Mouse (Mus musculus) megakaryocyte-erythroid progenitor cell, adult 5 weeks (primary cell): ENCODE data around the gene Ctse. TPM values are rescaled to one million over a fixed set of nuclear protein-coding genes. Genes with fewer than 3 reads are reported as not detected.

Experiments
- polyA plus RNA-seq: library from polyadenylated mRNA; stranded (reverse); fragments of >175 nt; gene quantifications from 2 replicates; pipeline ENCODE4 v1.2.3, GENCODE M21; 2012

The Ctse gene
- polyA plus RNA-seq: 20.2 and 23.1 TPM in 2 replicates

DNA sequence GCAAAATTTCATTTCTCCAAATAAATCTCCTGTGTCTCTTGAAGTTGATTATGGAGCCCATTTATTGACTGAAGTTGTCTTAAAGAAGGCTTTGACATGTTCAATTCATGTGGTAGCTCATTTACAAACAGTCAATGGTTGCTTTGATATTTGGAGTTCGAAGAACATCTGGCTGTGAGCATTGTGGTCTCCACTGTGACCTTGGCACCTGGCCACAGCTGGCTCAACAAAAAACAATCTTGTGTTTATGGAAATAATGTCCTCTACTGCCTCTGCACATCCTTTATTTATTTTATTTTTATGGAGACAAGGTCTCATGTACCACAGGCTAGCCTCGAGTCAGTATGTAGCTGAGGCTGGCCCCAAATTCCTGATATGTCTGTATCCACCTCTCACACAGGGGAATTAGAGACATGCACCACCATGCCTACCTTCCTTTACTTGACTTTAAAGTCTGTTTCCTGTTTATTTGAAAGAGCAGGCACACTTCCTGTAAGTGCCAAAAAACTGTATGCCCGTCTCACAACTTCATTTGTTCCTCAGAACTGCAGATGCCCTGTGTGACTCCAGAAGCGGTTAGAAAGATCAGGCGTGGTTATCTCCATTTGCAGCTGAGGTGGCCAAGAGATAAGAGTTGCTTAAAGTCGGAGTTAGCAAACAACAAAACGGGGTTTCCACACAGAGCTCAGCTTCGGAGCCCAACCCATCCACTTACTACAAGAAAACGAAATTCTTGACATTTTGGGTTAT, at the start of gene Ctse:
Gene Ctse, plus strand, starts transcription at position 516 of the 750 bp plus-strand sequence.

DNA sequence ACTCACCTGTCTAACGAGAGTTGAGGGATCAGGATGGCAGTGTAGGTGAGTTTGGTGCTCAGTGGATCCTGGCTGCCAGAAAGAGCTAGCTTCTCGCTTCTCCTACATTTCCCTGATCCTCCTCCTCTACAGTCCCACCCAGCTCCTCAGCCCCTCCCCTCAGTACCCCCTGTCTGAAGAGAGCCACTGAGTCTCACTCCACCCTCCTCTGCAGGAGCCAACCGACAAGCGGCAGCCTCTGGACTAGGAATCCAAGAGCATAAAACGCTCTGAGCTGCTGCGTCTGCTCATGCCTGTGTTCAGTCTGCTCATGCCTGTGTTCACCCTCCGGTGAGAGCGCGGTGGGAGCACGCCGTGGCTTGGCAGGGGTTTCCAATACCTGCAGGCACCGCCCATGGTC, 39.2 kb upstream of the Ctse start, which contains the start of gene Avpr1b:
Gene Avpr1b, plus strand, starts transcription at position 335 of the 400 bp plus-strand sequence.

DNA sequence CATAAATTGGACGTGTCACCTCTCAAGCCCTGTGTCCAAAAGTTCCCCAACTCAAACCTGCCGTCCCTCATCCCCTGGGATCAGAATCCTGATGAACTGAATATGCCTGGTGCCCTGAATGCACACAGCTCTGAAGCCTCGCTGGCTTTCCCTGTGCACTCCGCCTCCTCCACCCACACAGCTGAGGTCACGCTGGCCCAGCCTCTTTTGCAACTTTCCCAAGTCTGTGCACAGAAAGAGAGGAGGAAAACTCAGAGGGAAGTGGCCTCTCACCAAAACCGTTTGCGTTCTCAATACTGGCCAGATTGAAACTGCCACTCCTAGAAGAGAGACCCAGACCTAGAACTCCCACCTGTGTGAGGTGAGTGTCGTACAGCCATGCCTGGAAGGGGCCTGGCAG, 50.4 kb downstream of the Ctse start, which contains the start of gene Rab7b:
Gene Rab7b, plus strand, starts transcription at position 221 of the 400 bp plus-strand sequence.

Other genes with a start within 250 kb of the Ctse start
- 17.0 and 18.0 TPM in 2 replicates for gene Srgap2, start 111.0 kb upstream of the Ctse start, polyA plus RNA-seq
- 2.5 and 3.3 TPM in 2 replicates for gene Fam72a, start 110.4 kb upstream of the Ctse start, polyA plus RNA-seq
- gene Avpr1b, start 39.1 kb upstream of the Ctse start, polyA plus RNA-seq: not detected in 2 replicates
- 3.2 and 4.2 TPM in 2 replicates for gene Rab7b, start 50.4 kb downstream of the Ctse start, polyA plus RNA-seq
- 0.03 and 0.05 TPM in 2 replicates for gene Slc26a9, start 105.7 kb downstream of the Ctse start, polyA plus RNA-seq
- gene Pm20d1, start 159.1 kb downstream of the Ctse start, polyA plus RNA-seq: 0.03 TPM in 1 of 2 replicates, not detected in the other
- gene Slc41a1, start 189.2 kb downstream of the Ctse start, polyA plus RNA-seq: 8.0 and 10.6 TPM in 2 replicates
- 4.7 and 6.4 TPM in 2 replicates for gene Rab29, start 228.9 kb downstream of the Ctse start, polyA plus RNA-seq